Mouse (Mus musculus): ENCODE measurements around the gene Exd1. TPM values are rescaled to one million over a fixed set of nuclear protein-coding genes. Genes with fewer than 3 reads are reported as not detected.
"Not testable (repeated sequence)": the region's sequence is repeated elsewhere in the genome, so short reads cannot be mapped to it uniquely, and the experiment has no call there.

Exd1 gene
- polyA plus RNA-seq, 2 experiments, result 0.12 to 0.19 TPM

GRCm38 (mm10) chr2:119514026-119514522 is 33.4 kb downstream of the Exd1 start:
- Histone ChIP-seq H3K9me3 (ENCODE audit: control insufficient read depth, low read length) (no peaks in the 10 kb centered on the region), H3K36me3 (ENCODE audit: control insufficient read depth, insufficient read depth, low read length) (no peaks in the 10 kb centered on the region), H3K27me3 (ENCODE audit: control insufficient read depth, insufficient read depth, low read length) (no peaks in the 10 kb centered on the region), H3K9ac (ENCODE audit: low read depth, low read length, severe bottlenecking) (no peak overlapping the region), H3K27ac (replicated peaks; ENCODE audit: low read depth, low read length) (no peak overlapping the region), H3K4me3 (replicated peaks; ENCODE audit: low read length) (no peak overlapping the region), H3K4me2 (replicated peaks; ENCODE audit: low read depth, low read length, severe bottlenecking) (no peak overlapping the region), H3K4me1 (ENCODE audit: control insufficient read depth, insufficient read depth, low read length) (no peaks in the 10 kb centered on the region)
- 82% methylated on average over 3 of the region's 3 CpGs for WGBS
- no peak for DNase-seq (ENCODE audit: low spot score)
- no peak for ATAC-seq (ENCODE audit: low FRiP score, low read depth)
- no peak for TF ChIP-seq POLR2A (IDR thresholded peaks at IDR 0.05; ENCODE audit: borderline replicate concordance, extremely low read depth, insufficient read depth, insufficient read length)

GRCm38 (mm10) chr2:119512292-119512691 is 35.1 kb downstream of the Exd1 start:
- 78% methylated on average over 3 of the region's 3 CpGs for WGBS
- no peak overlapping the region for H3K27ac ChIP-seq (replicated peaks; ENCODE audit: low read depth, low read length)
- H3K4me2 ChIP-seq (replicated peaks; ENCODE audit: low read depth, low read length, severe bottlenecking), result no peak overlapping the region
- ATAC-seq (ENCODE audit: low FRiP score, low read depth), result no peak
- H3K4me3 ChIP-seq (replicated peaks; ENCODE audit: low read length), result no peak overlapping the region
- no peaks in the 10 kb centered on the region for H3K36me3 ChIP-seq (ENCODE audit: control insufficient read depth, insufficient read depth, low read length)
- DNase-seq (ENCODE audit: low spot score), result no peak
- no peak overlapping the region for H3K9ac ChIP-seq (ENCODE audit: low read depth, low read length, severe bottlenecking)
- no peak for TF ChIP-seq POLR2A (IDR thresholded peaks at IDR 0.05; ENCODE audit: borderline replicate concordance, extremely low read depth, insufficient read depth, insufficient read length)
- no peaks in the 10 kb centered on the region for H3K9me3 ChIP-seq (ENCODE audit: control insufficient read depth, low read length)
- no peaks in the 10 kb centered on the region for H3K4me1 ChIP-seq (ENCODE audit: control insufficient read depth, insufficient read depth, low read length)
- no peaks in the 10 kb centered on the region for H3K27me3 ChIP-seq (ENCODE audit: control insufficient read depth, insufficient read depth, low read length)

GRCm38 (mm10) chr2:119510856-119511255 is 36.6 kb downstream of the Exd1 start:
- H3K27ac ChIP-seq (replicated peaks; ENCODE audit: low read depth, low read length), result no peak overlapping the region
- no peak for TF ChIP-seq POLR2A (IDR thresholded peaks at IDR 0.05; ENCODE audit: borderline replicate concordance, extremely low read depth, insufficient read depth, insufficient read length)
- ATAC-seq (ENCODE audit: low FRiP score, low read depth) (no peak), DNase-seq (ENCODE audit: low spot score) (no peak)
- H3K27me3 ChIP-seq (ENCODE audit: control insufficient read depth, insufficient read depth, low read length), result no peaks in the 10 kb centered on the region
- no peaks in the 10 kb centered on the region for H3K9me3 ChIP-seq (ENCODE audit: control insufficient read depth, low read length)
- H3K36me3 ChIP-seq (ENCODE audit: control insufficient read depth, insufficient read depth, low read length), result no peaks in the 10 kb centered on the region
- 84% methylated on average over 2 of the region's 2 CpGs for WGBS
- H3K4me3 ChIP-seq (replicated peaks; ENCODE audit: low read length), result no peak overlapping the region
- no peak overlapping the region for H3K4me2 ChIP-seq (replicated peaks; ENCODE audit: low read depth, low read length, severe bottlenecking)
- H3K4me1 ChIP-seq (ENCODE audit: control insufficient read depth, insufficient read depth, low read length), result no peaks in the 10 kb centered on the region
- no peak overlapping the region for H3K9ac ChIP-seq (ENCODE audit: low read depth, low read length, severe bottlenecking)

- H3K4me1 ChIP-seq (ENCODE audit: control insufficient read depth, insufficient read depth, low read length); H3K4me2 ChIP-seq (replicated peaks; ENCODE audit: low read depth, low read length, severe bottlenecking); H3K36me3 ChIP-seq (ENCODE audit: control insufficient read depth, insufficient read depth, low read length); H3K4me3 ChIP-seq (replicated peaks; ENCODE audit: low read length); H3K27me3 ChIP-seq (ENCODE audit: control insufficient read depth, insufficient read depth, low read length); DNase-seq (ENCODE audit: low spot score); ATAC-seq (ENCODE audit: low FRiP score, low read depth); H3K9ac ChIP-seq (ENCODE audit: low read depth, low read length, severe bottlenecking); H3K9me3 ChIP-seq (ENCODE audit: control insufficient read depth, low read length); H3K27ac ChIP-seq (replicated peaks; ENCODE audit: low read depth, low read length): not testable (repeated sequence)
- 64% methylated on average over 7 of the region's 7 CpGs for WGBS
These were observed 38.9 kb downstream of the Exd1 start for GRCm38 (mm10) chr2:119508518-119508917.

GRCm38 (mm10) chr2:119507108-119507507 is 40.3 kb downstream of the Exd1 start:
- no peaks in the 10 kb centered on the region for H3K9me3 ChIP-seq (ENCODE audit: control insufficient read depth, low read length)
- H3K4me3 ChIP-seq (replicated peaks; ENCODE audit: low read length), result no peak overlapping the region
- no peak overlapping the region for H3K27ac ChIP-seq (replicated peaks; ENCODE audit: low read depth, low read length)
- ATAC-seq (ENCODE audit: low FRiP score, low read depth) (no peak), DNase-seq (ENCODE audit: low spot score) (no peak)
- H3K4me2 ChIP-seq (replicated peaks; ENCODE audit: low read depth, low read length, severe bottlenecking), result no peak overlapping the region
- no peak for TF ChIP-seq POLR2A (IDR thresholded peaks at IDR 0.05; ENCODE audit: borderline replicate concordance, extremely low read depth, insufficient read depth, insufficient read length)
- H3K27me3 ChIP-seq (ENCODE audit: control insufficient read depth, insufficient read depth, low read length), result no peaks in the 10 kb centered on the region
- H3K9ac ChIP-seq (ENCODE audit: low read depth, low read length, severe bottlenecking), result no peak overlapping the region
- H3K4me1 ChIP-seq (ENCODE audit: control insufficient read depth, insufficient read depth, low read length), result no peaks in the 10 kb centered on the region
- H3K36me3 ChIP-seq (ENCODE audit: control insufficient read depth, insufficient read depth, low read length), result no peaks in the 10 kb centered on the region
